Mouse (Mus musculus) mouse embryonic stem cell (cell line): ENCODE data around the gene Slc9a8.

Source experiments
- in situ Hi-C, 2 experiments: fragments of 300-500 bp; cut with MboI; formaldehyde crosslinking; loops; 1 replicate in 1 of 2; 3 replicates in 1 of 2; pipeline ENCODE4 v1.14.3; 2019 to 2020; ENCODE audit warnings: low sequenced_read_pairs in 2 of 2, low pct_unique_long_range_greater_than_20kb in 1 of 2, mixed read lengths in 1 of 2; ENCODE audit not compliant: unreplicated experiment in 1 of 2

Slc9a8 gene

GRCm38 (mm10) chr2:167439422-167439821, 17.9 kb downstream of the Slc9a8 start:
- in situ Hi-C loops = no loop called here

- in situ Hi-C loops = no loop called here
These were observed 22.1 kb downstream of the Slc9a8 start for GRCm38 (mm10) chr2:167443411-167444193.

DNA sequence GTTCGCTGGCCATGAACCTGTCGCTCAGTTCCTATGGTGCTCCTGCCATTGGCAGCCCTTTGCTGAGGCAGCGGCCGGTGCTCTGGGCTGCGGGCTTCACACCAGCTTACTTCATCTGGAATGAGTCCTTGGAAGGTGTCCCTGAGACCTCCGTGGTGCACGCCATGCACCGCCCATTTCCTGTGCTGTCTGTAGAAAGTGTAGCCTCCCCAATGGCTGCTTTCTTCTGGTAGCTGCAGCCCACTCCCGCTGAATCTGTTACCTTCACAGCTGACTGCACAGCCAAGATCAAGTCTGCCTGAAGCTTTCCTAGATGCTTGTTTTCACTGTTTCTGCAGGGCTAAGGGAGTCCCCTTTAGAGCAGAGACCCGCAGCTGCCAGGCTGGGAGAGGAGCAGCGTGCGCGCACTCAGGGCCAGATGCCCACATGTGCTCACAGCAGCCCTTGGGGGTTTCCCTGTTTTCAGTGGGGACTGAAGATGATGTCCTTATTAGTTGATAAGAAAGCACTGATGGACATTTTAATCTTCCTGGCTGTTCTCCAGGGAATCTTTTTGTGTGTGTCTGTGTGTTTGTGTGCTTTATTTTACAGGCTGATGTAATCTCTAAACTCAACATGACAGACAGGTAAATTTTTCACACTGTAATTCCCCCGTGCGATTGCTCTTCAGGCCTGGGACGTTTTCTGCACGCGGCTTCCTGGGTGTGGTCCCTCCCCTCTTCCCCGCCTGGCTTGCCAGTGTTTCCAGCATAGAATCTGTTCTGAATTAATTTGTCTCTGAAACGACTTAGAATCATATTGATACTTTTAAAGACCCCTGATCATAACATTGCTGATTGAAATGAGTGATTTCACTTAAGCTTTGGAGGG, 24.6 kb downstream of the Slc9a8 start:
- in situ Hi-C loops = no loop called here

GRCm38 (mm10) chr2:167447207-167447606, 25.7 kb downstream of the Slc9a8 start:
- in situ Hi-C loops = no loop called here

- in situ Hi-C loops = no loop called here
These were observed 26.1 kb downstream of the Slc9a8 start for GRCm38 (mm10) chr2:167447629-167448028.

DNA sequence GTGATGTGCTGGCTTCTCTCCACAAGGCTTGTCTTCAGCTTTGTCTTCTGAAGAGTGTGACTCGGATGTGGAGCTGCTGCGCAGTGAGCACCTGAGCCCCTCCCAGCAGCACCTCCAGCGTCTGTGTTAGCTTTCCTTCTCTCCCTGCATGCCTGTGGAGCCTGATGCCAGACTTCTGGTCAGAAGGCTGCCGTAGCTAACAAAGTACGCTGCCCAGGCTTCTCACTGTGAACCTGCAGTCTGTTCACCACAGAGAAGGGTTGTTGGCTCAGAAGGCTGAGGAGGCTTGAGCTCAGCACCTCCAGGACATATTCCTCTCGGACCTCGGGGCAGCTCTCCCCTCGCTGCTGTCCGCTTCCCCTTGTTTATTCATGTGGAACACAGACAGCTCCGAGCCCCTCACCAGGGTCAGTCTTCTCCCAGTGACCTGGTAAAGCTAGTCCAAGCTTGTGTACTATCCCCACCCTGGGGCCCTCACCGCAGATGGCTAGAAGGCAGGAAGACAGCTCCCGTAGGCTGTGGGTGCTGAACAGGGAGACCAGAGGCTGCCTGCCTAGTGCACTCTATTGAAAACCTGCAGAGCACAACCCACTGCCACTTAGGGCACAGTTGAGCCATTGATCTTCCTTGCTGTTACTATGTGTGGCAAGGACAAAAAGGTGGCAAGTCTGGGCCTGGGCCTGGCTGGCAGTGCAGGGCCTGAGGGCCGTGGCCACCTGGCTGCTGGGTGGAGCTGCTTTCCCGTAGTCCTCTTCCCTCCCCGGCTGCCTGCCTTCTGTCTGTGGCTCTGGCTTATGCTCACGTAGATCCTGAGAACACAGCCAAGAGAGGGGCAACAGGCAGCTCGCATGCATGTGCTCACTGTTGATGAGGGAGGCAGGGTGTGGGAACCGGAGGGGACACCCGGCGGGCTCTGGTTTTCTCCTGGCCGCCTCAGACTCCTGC, 28.1 kb downstream of the Slc9a8 start:
- in situ Hi-C loops = no loop called here

DNA sequence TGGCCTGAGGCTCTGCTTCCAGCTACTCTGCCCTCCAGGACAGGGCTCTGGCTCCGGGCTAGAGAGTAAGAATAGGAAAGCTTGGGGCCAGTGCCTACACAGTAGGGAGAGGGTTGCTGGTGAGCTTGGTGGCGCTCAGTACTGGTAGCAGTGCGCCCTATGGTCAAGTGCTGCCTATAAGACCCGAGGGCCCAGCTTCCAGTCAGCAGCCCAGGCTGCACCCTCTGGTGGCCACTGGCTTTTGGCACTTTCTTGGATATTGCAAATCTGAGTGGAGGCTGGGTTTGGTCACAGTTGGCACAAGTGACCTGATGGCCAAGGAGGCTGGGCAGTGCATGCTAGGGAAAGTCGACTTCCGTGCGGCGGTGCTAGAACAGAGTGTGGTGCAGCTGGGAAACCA, 29.1 kb downstream of the Slc9a8 start:
- in situ Hi-C loops = no loop called here

- in situ Hi-C loops = no loop called here
These were observed 32.3 kb downstream of the Slc9a8 start for GRCm38 (mm10) chr2:167453814-167454213.

DNA sequence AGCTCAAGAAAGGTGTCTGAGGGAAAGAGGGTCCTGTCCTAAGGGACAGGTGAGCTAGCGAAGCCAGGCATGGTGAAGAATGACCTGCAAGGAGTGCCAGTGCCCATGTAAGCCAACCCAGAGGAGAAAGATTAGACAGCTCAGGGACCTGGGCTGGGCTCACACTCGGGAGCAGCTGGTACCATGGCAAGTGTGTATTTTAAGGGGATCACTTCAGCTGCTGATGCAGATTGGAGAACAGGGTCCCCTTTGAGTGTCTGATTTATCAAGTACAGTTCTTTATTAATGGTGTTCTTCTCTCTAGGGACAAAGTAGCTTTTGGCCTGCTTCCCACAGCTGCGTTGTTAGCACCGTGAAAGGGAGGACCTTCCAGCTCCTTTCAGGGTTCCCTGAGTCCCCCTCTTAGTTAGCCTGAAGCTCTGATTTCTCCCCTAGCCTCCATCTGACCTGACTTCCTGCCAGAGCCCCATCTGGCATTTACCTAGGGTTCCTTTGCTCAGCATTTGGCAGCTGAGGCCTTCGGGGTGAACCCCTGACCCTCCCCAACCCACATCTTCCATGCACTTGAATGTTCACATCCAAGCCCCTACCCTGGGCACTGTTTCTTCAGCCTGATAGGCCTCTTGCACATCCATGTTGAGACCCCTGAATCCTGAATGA, 35.0 kb downstream of the Slc9a8 start:
- in situ Hi-C loops = no loop called here

DNA sequence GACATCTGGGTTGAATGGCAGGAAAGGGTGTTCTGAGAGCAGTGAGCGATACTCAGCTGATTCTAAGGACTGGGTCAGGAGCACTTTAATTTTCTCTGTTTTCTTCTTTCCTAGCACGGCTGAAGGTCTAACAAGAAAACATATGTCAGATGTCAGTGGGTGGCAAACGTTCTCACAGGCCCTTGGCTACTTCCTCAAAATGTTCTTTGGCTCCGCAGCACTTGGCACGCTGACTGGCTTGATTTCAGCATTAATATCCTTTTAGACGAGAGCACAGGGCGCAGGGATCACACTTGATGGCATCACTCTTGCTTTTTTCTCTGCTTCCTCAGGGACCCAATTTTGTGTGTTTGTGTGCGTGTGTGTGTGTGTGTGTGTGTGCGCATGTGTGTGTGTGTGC, 35.7 kb downstream of the Slc9a8 start:
- in situ Hi-C loops = no loop called here

DNA sequence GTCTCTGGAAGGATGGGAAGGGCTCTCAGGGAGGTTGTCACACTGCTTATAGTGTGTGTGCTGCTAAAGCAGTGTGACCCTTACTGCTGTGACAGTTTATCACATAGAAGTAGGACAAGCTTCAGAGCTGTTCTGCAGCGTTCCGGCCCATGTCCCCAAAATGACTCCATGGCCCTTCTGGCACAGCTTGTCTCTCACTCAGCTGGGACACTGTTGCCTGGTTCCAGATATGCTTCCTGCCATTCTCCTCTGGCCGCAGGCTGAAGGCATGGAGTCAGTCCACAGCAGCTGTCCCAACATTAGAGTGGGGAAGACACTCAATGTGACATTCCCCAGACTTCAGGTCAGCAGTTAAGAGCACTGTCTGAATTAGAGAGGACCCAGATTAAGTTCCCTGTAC, 37.0 kb downstream of the Slc9a8 start:
- in situ Hi-C loops = no loop called here

GRCm38 (mm10) chr2:167459071-167459865, 37.8 kb downstream of the Slc9a8 start:
- in situ Hi-C loops = no loop called here

- in situ Hi-C loops = no loop called here
These were observed 41.4 kb downstream of the Slc9a8 start for GRCm38 (mm10) chr2:167462954-167463353.

- in situ Hi-C loops = no loop called here
These were observed 42.3 kb downstream of the Slc9a8 start for GRCm38 (mm10) chr2:167463802-167464201.

- in situ Hi-C loops = no loop called here
These were observed 44.4 kb downstream of the Slc9a8 start for GRCm38 (mm10) chr2:167465951-167466350.

GRCm38 (mm10) chr2:167467214-167467613, 45.7 kb downstream of the Slc9a8 start:
- in situ Hi-C loops = no loop called here

GRCm38 (mm10) chr2:167468444-167468843, 46.9 kb downstream of the Slc9a8 start:
- in situ Hi-C loops = no loop called here
